Mouse (Mus musculus) CD4-positive, CD25-positive, alpha-beta regulatory T cell, adult 2 months (primary cell): ENCODE results near the gene Myo10.
A peak's percentile ranks its signal among the peaks of the same experiment; 100 is the strongest.

Source experiments
- DNase-seq: peaks from one replicate; pipeline ENCODE4 v3.0.0-alpha.2; 2012; ENCODE audit warnings: low read depth, low spot score

The Myo10 gene

DNA sequence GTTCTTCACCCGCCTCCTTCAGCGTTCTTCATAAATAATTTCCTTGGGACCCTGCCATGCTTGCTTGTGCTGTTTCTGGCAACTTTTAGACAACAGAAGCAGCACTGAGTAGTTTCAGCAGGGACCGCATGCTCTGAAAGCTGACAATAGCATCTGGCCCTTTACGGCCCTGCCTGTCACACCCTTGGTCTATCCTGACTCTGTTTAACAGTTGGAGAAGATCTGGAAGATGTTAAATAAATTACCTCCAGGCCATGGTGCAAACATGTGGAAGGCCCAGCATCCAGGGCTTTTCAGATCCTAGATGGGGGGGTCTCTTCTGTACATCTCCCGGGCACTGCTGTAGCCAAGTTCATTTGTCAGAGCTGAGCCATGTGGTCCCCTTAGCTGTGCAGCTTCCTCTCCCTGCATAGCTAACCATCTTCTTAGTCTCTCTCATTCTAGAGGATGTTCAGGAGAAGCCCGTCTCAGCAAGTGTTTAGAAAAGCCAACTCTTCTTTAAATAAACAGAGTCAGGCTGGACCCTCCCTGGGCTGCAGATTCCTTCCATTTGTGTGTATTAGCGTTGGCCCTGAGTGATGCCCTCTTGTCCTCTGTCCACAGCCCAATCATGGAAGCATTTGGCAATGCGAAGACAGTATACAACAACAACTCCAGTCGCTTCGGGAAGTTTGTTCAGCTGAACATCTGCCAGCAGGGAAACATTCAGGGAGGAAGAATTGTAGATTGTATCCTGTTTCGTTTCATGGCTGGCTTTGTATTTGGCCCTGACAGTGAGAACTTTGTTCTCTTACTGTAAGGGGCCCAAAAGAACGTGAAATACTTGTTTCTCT, 101.2 kb downstream of the Myo10 start:
- no peak for DNase-seq

DNA sequence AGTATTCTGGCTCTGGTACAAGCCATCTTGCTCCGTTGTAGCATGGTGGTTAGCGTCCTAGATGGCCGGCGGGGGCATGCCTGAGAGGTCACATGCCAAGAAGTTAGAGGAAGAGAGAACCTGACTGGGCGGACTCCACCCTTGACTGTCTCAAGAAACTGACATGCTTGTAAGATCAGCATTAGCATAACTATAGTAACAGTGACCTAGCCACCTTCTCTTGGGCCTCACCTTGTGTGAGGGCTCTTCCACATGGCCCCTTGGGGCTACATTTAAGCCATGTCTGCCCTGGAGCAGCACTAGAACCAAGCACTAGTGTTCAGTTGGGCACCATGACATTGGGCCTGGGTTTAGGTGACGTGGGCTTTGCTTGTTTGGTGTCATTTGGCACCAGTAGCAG, 102.2 kb downstream of the Myo10 start:
- no peak for DNase-seq

DNA sequence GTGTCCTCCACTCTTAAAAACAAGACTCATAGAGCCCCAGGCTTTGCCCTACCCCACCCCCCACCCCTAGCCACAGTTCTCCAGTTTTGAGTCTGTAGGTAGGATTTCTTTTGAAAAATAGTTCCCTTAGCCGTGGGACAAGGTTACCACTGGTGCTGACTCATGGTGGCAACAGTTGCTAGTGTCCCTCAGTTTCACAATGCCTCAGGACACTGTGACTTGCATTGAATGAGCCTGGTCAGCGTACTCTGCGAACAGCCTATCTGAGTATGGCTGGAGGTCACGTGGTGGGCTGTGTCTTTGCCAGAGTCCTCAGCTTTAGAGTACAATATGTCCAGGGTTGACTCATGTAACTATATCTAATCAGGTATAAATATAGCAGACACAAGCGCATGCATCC, 104.5 kb downstream of the Myo10 start:
- no peak for DNase-seq

DNA sequence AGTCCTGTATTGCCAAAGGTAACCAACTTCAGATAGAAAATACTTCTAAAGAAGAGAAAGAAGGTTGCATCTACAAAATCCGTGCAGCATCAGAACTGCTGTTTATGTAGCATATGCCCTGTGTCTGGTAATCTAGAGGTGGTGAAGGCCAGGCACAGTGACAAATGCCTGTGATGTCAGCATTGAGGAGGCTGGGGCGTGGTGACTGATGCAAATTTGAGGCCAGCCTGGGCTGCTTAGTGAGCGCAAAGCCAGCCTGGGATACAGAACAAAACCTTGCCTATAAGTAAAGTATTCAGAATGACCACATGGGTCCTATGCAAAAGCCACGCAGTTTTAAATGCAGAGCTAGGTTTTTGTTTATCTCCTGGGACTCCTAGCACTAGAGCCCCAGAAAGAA, 106.2 kb downstream of the Myo10 start:
- DNase-seq = no peak

DNA sequence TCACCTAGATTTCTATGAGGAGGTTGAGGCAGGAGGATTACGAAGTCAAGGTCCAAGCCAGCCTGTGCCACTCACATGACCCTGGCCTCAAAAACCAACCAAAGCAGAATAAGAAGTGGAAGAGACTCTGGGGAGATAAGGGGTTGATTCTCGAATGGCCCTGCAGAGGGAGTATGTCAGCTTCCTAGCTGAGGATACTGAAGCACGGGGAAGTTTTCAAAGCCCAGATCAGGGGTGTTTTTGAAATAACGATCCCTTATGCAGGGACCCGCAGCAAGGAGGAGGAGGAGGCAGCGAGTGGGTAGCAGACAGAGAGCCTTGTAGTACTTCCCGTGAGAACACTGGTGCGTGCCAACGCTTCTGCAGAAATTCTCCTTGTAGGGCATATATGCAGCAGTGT, 108.7 kb downstream of the Myo10 start:
- DNase-seq = no peak

DNA sequence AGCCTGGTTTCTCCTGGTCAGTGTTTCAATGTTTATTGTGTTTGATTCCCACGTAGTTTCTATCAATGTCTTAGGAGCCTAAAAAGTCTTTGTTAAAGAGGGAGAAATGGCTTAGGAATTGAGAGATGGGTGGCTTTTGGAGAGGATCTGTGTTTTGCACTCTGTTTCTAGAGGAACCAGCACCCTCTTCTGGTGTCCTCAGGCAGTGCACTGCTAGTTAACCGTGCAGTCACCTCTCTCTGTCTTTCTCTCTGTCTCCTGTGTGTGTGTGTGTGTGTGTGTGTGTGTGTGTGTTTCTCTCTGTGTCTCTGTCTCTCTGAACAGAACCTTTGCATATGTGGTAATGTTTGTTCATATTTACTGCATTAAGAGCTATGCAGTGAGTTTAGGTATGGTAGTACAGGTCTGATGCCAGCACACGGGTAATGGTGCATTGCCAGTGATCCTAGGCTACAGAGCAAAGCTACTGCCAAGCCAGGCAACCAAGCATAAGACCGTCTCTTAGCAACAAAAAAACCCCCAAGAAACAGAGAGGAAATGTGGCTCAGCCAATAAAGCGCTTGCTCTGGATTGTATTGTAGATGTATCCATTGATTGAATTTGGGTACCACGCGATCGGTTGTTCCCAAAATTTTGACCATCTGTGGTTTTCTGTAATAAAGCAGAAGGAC, 110.6 kb downstream of the Myo10 start:
- DNase-seq = peak; percentile 18

DNA sequence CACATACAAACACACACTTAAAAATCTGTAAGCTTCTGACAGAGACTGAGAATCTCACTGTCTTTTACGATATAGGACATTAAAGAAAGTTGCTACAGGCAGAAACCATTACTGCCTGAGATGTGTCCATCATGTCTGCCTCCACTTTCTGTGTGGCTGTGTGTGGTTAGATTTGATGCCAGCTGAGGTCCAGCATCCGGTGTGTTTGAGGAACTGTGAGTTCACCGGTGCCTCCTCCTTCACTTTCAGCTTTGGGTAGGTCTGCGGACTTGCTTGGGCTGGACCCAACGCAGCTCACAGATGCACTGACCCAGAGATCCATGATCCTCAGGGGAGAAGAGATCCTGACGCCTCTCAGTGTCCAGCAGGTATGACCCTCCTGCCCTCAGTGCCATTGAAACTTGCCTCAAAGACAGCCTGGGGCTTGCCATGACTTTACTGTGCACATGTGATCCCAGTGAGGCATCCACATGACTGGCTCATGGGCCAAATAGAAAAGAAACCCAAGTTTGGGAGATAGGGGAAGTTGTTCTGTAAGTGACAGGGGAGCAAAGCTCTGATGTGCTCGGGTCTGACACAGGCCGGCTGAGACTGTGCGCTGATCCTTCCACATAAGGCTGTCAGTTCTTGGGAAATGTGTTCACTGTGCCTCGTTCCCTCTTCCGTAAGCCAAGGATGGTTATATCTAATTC, 111.6 kb downstream of the Myo10 start:
- no peak for DNase-seq

DNA sequence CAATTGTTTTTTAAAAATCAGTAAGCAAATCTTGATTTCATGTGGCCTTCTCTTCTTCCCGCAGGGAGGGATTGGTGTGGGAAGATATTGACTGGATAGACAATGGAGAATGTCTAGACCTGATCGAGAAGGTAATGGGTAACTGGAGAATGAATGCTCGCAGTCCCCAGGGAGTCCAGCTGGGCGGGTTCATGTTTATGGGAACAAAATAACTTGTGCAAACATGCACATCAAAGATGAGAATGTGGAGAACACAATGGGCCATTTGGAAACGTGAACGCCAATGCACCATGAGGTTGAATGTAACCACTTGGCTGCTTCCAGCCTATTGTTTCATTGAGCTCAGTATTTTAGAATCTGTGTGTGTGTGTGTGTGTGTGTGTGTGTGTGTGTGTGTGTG, 114.2 kb downstream of the Myo10 start:
- DNase-seq = no peak

DNA sequence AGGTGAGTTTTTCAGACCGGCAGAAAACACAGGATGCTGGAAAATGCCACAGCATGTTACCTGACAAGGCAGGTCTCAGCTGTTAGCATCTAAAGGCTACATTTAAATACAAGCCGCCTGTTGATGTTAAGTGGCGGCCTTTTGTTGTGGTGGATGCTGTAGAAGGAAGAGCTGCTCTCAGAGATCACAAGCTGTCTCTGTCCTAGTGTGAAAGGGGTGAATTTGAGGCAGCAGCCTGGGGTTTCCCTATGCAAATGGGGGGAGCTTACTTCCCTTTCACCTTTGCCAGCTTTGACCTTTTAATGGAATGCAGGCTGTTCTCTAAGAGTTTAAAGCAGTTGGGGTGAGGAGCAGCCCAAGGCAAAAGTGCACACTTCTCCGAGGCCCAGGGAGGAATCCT, 117.9 kb downstream of the Myo10 start:
- peak; percentile 32 for DNase-seq

DNA sequence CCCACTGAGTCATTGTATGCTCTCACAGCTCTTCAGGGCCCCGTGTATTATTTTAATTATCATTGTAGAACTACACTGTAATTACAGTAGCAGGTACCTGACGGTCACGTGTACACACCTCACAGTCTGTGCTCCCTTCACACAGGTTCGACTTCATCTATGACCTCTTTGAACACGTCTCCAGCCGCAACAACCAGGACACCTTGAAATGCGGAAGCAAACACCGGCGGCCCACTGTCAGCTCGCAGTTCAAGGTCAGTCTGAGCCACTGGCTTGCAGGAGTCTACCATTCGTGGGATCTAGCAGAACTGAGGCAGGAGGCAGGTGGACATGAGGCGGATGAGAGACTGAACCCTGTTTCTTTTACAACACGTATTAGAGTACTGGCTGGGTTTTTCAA, 119.9 kb downstream of the Myo10 start:
- DNase-seq = no peak

DNA sequence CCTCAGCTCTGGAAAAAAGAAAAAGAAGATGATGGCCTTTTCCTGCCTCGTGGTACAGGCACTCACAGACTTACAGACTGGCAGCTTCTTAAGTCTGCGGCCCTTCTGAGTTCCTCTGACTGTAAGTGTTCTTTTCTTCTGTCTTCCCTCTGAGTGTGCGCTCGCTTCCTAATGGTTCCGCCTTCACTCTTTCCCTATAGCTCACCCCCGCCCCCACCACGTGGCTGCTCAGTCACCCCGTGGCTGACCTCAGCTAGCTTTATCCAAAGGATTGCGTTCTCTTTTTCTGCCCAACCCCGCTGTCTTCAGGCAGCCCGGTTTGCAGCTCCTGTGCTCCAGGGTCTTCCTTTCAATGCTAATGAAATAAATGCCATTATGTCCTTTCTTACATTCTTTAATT, 129.2 kb downstream of the Myo10 start:
- no peak for DNase-seq

DNA sequence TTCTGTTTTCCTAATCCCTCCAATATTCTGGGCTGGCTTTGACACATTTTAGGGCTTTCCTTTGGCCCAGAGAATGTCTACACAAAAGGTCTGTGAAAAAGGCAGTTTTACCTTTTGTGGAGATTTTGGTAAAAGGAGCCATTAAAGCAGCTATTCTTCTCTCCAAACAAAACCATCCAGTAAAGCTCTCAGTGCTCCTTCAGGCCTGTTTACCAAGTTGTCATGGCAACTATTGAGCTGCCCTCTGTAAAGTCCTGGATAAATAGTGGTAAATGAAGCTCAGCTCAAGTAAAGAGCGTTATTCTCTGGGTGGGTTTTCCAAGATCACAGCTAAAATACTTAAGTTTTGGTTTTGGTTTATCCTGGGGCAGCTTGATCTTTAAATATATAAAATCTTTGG, 130.3 kb downstream of the Myo10 start:
- no peak for DNase-seq

DNA sequence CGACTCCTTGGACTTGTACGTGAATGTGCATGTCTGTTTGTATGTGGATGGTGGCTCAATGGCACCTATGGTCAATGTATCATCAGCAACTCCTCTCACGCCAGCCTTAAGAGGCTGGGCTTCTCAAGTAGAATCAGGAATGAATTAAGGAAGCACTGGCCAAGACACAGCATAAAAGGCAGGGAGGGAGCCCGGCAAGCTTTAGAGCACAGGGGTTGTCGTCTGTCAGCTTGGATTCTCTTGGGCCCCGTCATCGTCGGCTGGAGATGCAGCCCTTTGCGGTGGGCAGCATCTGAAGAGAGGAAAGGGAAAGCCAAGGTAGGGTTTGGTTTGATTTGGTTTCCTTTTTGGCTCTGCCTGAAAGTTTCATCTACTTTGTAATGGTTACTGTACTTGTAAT, 130.7 kb downstream of the Myo10 start:
- no peak for DNase-seq

DNA sequence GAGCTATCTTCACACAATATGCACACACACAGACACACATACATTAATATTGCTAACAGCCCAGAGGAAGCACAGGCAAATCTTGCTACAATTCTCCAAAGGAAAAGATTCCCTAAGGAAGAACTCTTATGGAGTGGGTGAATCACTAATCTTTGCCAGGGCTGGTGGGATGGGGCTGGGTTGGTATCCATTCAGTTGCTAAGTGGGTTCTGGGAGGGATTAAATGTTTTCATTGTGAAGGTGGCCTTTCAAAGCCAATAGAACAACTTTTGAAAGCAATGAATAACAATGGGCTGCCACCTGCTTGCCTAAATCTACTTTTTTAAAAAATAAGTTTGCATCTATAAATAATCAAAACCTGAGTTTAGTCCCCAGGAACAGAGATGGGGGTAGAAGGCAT, 131.6 kb downstream of the Myo10 start:
- DNase-seq = no peak

DNA sequence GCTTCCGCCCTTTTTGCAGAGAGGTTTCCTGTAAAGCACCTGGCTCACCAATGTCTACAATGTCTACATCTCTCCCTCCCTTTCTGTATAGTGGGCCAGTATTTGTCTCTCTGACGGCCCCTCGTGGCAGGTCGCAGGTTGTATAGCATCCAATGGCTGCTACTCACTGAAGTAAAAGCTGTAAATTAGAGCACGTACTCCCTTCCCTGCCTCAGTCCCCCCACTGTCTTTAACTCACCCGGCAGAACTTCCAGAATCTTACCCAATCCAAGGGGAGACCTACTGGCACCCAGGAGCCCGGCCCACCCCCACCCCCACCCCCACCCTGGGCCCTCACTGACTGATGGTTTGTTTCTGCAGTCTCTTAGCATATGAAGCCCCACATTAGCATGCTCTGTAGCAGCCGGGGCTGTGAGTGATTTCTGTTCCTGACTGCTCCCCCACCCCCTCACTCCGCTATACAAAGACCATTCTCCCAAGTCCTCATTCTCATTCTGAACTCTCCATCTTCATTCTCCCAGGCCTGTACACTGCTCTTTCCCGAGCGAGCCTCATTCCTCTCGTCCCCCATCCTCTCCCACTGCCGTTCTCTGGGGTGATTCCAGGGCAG, 132.1 kb downstream of the Myo10 start:
- no peak for DNase-seq

DNA sequence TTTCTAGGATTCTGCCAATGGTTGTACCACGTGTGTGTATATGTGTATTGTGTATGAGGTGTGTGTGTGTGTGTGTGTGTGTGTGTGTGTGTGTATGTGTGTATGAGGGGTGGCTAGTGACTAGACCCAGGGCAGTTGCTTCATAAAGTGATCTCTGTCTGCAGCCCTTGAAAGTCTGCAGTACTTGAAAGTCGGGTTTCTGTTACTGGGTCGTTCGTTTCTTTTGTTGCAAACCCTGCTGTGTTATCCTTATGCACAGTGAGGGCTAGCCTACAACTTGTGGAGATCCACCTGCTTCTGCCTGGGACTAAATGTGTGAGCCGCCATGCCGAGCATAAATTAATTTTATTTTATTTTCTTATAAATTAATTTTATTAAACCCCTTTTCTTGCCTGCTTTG, 133.2 kb downstream of the Myo10 start:
- no peak for DNase-seq

DNA sequence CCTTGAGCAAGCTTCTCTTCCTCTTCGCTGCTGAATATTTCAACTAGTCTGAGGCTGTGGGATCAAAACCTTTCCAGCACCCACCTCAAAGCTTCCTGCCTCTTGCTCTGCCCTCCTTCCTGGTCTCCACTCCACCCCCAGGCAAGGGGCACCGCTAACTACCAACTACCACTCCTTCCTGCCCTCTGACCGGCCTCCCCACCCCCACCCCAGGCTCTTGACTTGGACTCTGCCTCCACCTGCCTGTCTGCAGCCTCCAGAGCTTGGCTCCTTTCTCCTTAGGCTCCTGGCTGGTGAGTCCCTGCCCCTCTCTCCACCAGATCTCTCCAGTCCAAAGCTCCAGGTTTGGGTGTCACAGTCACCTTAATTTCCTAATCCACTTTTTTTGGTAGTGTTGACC, 133.7 kb downstream of the Myo10 start:
- no peak for DNase-seq

DNA sequence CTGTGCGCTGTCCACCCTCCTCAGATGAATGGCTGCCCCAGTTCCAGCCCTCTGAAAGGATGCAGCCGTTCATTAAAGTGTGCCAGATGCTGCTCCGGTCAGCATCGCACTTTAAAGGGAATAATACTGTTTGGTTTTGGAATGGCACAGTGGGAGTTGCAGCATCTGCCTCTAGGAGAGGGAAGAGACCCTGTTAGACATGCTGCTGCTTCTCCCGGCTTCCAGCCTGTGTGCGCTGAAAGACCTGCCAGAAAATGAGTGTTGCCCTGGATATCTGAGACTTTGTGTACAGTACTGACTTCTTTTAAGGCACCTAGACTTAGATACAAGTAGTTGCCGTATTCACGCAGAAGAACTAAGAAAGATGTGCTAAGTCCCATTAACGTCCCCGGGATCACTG, 135.7 kb downstream of the Myo10 start:
- no peak for DNase-seq

DNA sequence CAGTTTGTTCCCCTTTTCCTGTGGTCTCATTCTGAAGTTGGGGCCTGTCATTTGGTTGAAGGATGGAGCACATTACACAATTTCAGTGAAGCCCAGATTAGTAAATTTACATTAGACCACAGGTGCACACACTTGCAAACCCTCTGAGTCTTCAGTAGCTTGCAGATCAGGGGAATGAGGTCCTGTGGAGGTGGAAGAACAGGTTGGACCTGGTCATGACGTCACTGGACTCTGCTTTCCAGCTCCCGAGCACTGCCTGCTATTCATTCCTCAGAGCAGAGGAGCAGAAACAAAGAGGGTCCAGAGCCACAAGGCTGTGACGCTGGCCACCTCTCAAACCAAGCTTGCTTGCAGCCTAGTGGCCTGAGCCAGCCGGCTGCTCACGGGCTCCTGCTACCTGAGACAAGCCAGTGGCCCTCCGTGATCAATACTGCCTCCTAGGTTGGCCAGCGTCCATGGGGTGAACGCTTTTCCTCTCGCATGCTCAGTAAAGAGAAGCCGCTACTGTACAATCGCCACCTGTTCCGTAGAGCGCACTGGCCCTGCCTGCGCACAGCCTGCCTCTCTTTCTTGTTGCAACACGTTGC, 136.3 kb downstream of the Myo10 start:
- no peak for DNase-seq

DNA sequence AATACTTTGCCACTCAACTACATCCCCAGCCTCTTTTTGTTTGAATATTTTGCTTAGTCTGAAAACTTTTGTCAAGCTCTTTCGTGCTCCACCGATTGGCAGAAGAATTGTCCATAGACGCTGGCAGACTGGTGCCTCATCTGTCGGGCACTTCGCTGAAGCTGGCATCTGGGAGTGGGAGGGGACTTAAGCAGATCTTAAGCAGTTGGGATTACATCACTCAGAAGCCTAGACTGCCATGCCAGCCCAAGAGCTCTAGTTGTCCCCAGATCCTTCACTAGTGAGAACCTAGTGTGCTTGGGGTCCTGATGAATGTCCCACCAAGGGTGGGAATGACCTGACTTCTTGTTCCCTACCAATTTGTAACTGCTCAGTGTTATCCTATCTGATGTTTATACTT, 138.0 kb downstream of the Myo10 start:
- DNase-seq = no peak

DNA sequence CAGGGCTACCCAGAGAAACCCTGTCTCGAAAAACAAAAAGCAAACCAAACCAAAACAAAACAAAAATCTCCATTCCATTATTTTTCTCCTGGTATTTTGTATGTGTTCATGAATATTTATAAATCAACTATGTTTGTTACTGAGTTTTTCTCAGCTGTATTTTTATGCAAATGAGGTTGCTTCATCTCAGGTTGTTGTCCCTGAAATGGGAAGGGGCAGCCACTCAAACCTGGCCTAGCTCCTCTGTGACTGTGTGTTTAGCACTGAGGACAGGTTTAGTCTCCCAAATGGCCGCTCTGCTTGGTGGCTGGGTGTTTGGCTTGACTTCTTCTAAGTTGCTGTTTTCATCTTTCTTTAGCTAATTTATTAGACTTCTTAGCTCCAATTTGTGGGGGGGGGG, 138.7 kb downstream of the Myo10 start:
- DNase-seq = no peak

DNA sequence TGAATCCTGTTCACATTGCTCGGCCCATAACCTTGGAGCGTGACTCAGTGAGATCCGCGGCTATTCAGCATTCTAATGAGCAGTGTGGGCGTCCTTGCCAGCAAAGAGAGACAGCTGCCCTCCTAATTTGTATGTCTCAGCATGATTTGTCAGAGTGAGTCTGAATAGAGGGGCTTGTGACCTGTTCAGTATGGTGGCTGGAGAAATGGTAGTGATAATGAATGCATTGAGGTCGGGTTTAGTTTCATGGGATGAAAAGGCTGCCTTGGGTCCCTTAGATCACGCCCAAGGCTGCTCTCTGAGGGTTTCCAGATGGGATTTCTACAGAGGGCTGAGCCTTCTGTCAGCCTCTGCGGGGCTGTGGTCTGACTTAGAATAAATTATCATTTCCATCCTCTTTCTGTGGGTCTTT, 139.5 kb downstream of the Myo10 start:
- no peak for DNase-seq
